Mouse (Mus musculus): Measurements from ENCODE around the gene Lsm2. TPM values are rescaled to one million over a fixed set of nuclear protein-coding genes. Genes with fewer than 3 reads are reported as not detected.
"Not testable (repeated sequence)": the region's sequence is repeated elsewhere in the genome, so short reads cannot be mapped to it uniquely, and the experiment has no call there.

Lsm2 gene
- polyA plus RNA-seq, 1 experiment from 2014 or later = 189 TPM

DNA sequence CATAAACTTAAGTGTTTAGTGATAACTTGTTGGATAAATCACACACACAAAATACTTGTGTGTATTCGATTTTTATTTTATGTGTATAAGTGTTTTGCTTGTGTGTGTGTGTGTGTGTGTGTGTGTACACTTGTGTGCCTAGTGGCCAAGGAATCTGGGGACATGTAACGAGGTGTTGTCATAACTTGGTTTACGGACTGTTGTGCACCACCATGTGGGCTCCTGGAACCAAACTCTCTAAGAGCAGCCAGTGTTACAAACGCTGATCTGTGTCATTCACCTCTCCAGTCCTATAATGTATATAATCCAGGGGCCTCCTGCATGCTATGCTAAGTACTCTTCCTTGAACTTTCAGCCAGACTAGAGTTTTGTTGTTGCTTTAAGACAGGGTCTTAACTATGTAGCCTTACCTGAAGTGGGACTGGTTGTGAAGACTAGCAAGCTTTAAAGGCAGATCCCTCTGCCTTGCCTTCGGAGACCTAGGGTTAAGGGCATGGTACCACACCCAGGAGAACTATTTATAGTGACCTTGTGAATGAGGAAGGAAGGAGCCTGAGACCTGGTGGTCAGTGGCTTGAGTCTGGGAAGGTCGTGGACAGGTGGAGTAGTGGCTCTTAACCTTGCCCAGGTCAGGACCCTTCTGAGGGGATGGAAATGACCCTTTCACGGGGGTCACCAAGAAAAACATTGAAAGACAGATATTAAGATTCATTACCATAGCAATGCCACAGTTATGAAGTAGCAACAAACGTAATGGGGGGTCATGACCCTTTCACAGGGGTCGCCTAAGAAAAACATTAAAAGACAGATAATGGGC, 21.6 kb downstream of the Lsm2 start:
- H3K4me3 ChIP-seq (ENCODE audit: low read length) = no peak overlapping the region
- no peak overlapping the region for H3K27ac ChIP-seq (ENCODE audit: low read length)
- peak overlapping the region; percentile 96; the same call in 1 of the 2 replicates for H3K9ac ChIP-seq (ENCODE audit: low read length)
- no peak for ATAC-seq (ENCODE audit: low read depth)
- peak overlapping the region; percentile 98; the same call in 1 of the 2 replicates for H3K4me2 ChIP-seq (ENCODE audit: low read depth, low read length)
- no peaks in the 10 kb centered on the region for H3K9me3 ChIP-seq (ENCODE audit: control insufficient read depth, low read length)
- H3K27me3 ChIP-seq (ENCODE audit: control insufficient read depth, insufficient read depth, low read depth, low read length) = no peaks in the 10 kb centered on the region
- peaks cover 19% of the 10 kb centered on the region for H3K36me3 ChIP-seq (ENCODE audit: control insufficient read depth, insufficient read depth, low read length)
- 41% methylated on average over 9 of the region's 9 CpGs for WGBS
- peaks cover 26% of the 10 kb centered on the region for H3K4me1 ChIP-seq (replicated peaks; ENCODE audit: control insufficient read depth, insufficient read depth, low read length)

DNA sequence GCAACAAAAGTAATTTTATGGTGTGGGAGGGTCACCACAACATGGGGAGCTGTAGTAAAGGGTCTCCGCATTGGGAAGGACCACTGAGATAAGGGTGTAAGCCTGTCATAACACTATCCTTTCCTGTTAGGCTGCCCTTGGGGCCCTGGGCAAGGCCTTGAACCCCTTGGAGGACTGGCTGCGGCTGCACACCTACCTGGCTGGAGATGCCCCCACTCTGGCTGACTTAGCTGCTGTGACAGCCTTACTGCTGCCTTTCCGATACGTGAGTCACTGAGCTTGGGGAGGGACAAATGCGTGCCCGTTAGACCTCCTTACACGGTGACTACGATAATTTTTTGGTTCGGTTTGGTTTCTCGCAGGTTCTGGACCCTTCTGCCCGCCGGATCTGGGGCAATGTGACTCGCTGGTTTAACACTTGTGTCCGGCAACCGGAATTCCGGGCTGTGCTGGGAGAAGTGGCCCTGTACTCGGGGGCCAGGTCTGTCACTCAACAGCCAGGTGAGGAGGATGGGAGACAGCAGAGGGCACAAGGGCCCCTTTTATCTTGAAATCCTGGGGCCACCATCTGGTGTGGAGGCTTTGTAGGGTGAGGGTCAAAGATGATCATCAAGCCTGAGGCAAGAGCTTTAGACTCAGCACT, 22.5 kb downstream of the Lsm2 start:
- H3K27ac ChIP-seq (ENCODE audit: low read length) = no peak overlapping the region
- no peak overlapping the region for H3K4me3 ChIP-seq (ENCODE audit: low read length)
- WGBS = 92% methylated on average over 17 of the region's 17 CpGs
- H3K4me1 ChIP-seq (replicated peaks; ENCODE audit: control insufficient read depth, insufficient read depth, low read length) = peaks cover 16% of the 10 kb centered on the region
- no peak overlapping the region for H3K9ac ChIP-seq (ENCODE audit: low read length)
- no peak overlapping the region for H3K4me2 ChIP-seq (ENCODE audit: low read depth, low read length)
- ATAC-seq (ENCODE audit: low read depth) = no peak
- H3K9me3 ChIP-seq (ENCODE audit: control insufficient read depth, low read length) = no peaks in the 10 kb centered on the region
- peaks cover 20% of the 10 kb centered on the region for H3K36me3 ChIP-seq (ENCODE audit: control insufficient read depth, insufficient read depth, low read length)
- no peaks in the 10 kb centered on the region for H3K27me3 ChIP-seq (ENCODE audit: control insufficient read depth, insufficient read depth, low read depth, low read length)

DNA sequence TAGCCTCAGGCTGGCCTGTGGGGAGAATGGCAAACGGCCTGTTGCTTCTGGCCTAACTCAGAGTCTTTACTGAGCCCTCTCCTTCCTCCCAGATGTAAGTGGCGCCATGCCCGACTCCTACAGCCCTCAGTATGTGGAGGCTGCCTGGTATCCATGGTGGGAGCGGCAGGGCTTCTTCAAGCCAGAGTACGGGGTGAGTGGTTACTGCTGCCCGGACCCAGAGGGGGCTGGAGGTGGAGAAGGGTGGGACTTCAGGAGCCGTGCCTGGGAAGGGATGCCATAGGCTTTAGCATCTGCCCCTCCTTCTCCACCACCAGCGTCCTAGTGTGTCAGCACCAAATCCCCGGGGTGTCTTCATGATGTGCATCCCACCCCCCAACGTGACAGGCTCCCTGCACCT, 23.5 kb downstream of the Lsm2 start:
- Histone ChIP-seq H3K4me1 (replicated peaks; ENCODE audit: control insufficient read depth, insufficient read depth, low read length) (peaks cover 14% of the 10 kb centered on the region), H3K9ac (ENCODE audit: low read length) (no peak overlapping the region), H3K36me3 (ENCODE audit: control insufficient read depth, insufficient read depth, low read length) (peaks cover 25% of the 10 kb centered on the region), H3K27ac (ENCODE audit: low read length) (no peak overlapping the region), H3K27me3 (ENCODE audit: control insufficient read depth, insufficient read depth, low read depth, low read length) (no peaks in the 10 kb centered on the region), H3K9me3 (ENCODE audit: control insufficient read depth, low read length) (no peaks in the 10 kb centered on the region), H3K4me3 (ENCODE audit: low read length) (no peak overlapping the region), H3K4me2 (ENCODE audit: low read depth, low read length) (no peak overlapping the region)
- WGBS = 89% methylated on average over 10 of the region's 10 CpGs
- ATAC-seq (ENCODE audit: low read depth) = no peak

DNA sequence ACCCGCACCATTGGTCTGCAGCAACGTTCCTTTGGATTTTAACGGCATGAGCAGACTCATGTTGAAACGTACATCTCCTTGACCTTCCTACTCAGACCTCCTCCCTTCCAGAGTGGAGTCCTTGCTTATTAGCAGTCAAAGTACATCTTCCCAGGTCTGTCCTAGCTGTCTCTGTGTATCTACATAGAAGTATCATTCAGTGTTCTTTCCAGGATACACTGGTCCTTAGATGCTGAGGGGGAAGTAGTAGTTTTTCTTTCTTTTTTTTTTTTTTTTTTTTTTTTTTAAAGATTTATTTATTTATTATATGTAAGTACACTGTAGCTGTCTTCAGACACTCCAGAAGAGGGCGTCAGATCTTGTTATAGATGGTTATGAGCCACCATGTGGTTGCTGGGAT, 24.2 kb downstream of the Lsm2 start:
- H3K4me1 ChIP-seq (replicated peaks; ENCODE audit: control insufficient read depth, insufficient read depth, low read length) = peaks cover 14% of the 10 kb centered on the region
- H3K27me3 ChIP-seq (ENCODE audit: control insufficient read depth, insufficient read depth, low read depth, low read length); ATAC-seq (ENCODE audit: low read depth); H3K27ac ChIP-seq (ENCODE audit: low read length); H3K9ac ChIP-seq (ENCODE audit: low read length); H3K4me2 ChIP-seq (ENCODE audit: low read depth, low read length); H3K4me3 ChIP-seq (ENCODE audit: low read length); H3K9me3 ChIP-seq (ENCODE audit: control insufficient read depth, low read length): not testable (repeated sequence)
- H3K36me3 ChIP-seq (ENCODE audit: control insufficient read depth, insufficient read depth, low read length) = peaks cover 33% of the 10 kb centered on the region
- 95% methylated on average over 4 of the region's 5 CpGs for WGBS

DNA sequence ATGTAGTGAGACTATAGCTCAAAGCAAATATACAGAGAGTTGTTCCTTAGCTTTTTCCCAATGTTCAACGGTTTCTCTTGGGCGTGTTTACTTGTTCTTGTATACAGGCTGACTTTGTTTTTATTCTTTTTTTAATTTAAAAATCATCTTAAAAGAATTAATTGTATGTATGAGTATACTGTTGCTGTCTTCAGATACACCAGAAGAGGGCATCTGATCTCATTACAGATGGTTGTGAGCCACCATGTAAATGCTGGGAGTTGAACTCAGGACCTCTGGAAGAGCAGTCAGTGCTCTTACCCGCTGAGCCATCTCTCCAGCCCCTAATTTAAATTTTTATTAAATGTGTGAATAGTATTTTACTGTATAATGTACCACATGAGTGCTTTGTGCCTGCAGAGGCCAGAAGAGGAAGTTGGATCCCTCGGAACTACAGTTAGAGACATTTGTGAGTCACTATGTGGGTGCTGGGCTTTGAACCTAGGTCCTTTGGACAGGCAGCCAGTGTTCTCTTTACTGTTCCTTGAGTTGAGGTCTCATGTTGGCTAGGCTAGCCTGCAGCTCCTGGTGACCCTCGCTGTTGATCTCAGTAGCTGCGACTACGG, 25.8 kb downstream of the Lsm2 start:
- Histone ChIP-seq H3K9ac (ENCODE audit: low read length) (no peak overlapping the region), H3K36me3 (ENCODE audit: control insufficient read depth, insufficient read depth, low read length) (peaks cover 46% of the 10 kb centered on the region), H3K4me2 (ENCODE audit: low read depth, low read length) (no peak overlapping the region), H3K4me1 (replicated peaks; ENCODE audit: control insufficient read depth, insufficient read depth, low read length) (peaks cover 9% of the 10 kb centered on the region), H3K27ac (ENCODE audit: low read length) (no peak overlapping the region), H3K27me3 (ENCODE audit: control insufficient read depth, insufficient read depth, low read depth, low read length) (no peaks in the 10 kb centered on the region), H3K4me3 (ENCODE audit: low read length) (no peak overlapping the region), H3K9me3 (ENCODE audit: control insufficient read depth, low read length) (no peaks in the 10 kb centered on the region)
- WGBS = 89% methylated on average over 7 of the region's 7 CpGs
- ATAC-seq (ENCODE audit: low read depth) = no peak

DNA sequence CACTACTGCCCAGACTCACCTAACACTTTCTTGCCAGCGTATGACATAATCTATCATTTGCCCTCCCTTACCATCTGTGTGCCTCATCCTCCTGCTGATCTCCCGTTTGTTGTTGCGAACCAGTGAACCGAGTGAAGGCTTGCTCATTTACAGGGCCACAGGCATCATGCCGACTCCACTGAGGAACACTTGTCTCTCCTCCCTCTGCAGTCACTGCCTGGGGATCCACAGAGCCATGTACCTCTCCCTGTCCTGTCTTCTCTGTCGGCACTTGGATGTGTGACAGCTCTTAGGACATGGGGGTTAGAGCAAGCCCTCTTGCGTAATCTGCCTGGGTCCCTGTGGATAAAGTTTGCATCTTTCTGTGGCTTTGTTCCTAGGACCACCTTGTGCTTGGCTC, 27.9 kb downstream of the Lsm2 start:
- Histone ChIP-seq H3K27ac (ENCODE audit: low read length) (no peak overlapping the region), H3K9me3 (ENCODE audit: control insufficient read depth, low read length) (no peaks in the 10 kb centered on the region), H3K4me3 (ENCODE audit: low read length) (no peak overlapping the region), H3K27me3 (ENCODE audit: control insufficient read depth, insufficient read depth, low read depth, low read length) (no peaks in the 10 kb centered on the region), H3K36me3 (ENCODE audit: control insufficient read depth, insufficient read depth, low read length) (peaks cover 67% of the 10 kb centered on the region), H3K9ac (ENCODE audit: low read length) (no peak overlapping the region), H3K4me1 (replicated peaks; ENCODE audit: control insufficient read depth, insufficient read depth, low read length) (no peaks in the 10 kb centered on the region), H3K4me2 (ENCODE audit: low read depth, low read length) (no peak overlapping the region)
- no peak for ATAC-seq (ENCODE audit: low read depth)
- 85% methylated on average over 7 of the region's 7 CpGs for WGBS

DNA sequence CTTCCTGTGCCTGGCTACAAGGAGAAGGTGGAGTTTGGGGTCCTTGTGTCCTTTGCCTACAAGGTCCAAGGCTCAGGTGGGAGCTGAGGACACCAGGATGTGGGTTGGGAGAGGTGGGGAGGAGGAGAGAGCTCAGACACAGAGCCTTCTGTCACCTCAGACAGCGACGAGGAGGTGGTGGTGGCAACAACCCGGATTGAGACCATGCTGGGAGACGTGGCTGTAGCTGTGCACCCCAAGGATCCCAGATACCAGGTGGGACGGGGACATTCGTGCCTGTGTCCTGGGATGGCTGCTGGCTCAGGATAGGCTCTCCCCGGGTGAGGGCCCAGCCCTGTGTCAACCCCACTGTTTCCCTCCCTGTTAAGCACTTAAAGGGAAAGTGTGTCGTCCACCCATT, 29.8 kb downstream of the Lsm2 start:
- Histone ChIP-seq H3K9me3 (ENCODE audit: control insufficient read depth, low read length) (no peaks in the 10 kb centered on the region), H3K4me1 (replicated peaks; ENCODE audit: control insufficient read depth, insufficient read depth, low read length) (no peaks in the 10 kb centered on the region), H3K4me3 (ENCODE audit: low read length) (no peak overlapping the region), H3K36me3 (ENCODE audit: control insufficient read depth, insufficient read depth, low read length) (peaks cover 71% of the 10 kb centered on the region), H3K4me2 (ENCODE audit: low read depth, low read length) (no peak overlapping the region), H3K27me3 (ENCODE audit: control insufficient read depth, insufficient read depth, low read depth, low read length) (no peaks in the 10 kb centered on the region), H3K9ac (ENCODE audit: low read length) (no peak overlapping the region), H3K27ac (ENCODE audit: low read length) (no peak overlapping the region)
- no peak for ATAC-seq (ENCODE audit: low read depth)
- WGBS = 91% methylated on average over 8 of the region's 8 CpGs

DNA sequence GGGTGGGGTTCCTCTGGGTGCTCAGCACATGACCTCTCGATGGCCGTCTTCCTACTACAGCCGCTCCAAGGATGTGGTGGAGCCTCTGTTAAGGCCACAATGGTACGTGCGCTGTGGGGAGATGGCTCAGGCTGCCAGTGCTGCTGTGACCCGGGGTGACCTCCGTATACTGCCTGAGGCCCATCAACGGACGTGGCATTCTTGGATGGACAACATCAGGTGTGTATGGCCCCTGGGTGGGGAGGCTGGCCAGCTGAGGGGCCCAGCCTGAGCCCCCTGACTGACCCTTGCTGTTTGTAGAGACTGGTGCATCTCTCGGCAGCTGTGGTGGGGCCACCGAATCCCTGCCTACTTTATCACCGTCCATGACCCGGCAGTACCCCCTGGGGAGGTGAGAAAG, 30.8 kb downstream of the Lsm2 start:
- Histone ChIP-seq H3K9ac (ENCODE audit: low read length) (no peak overlapping the region), H3K27ac (ENCODE audit: low read length) (no peak overlapping the region), H3K4me1 (replicated peaks; ENCODE audit: control insufficient read depth, insufficient read depth, low read length) (no peaks in the 10 kb centered on the region), H3K27me3 (ENCODE audit: control insufficient read depth, insufficient read depth, low read depth, low read length) (no peaks in the 10 kb centered on the region), H3K4me3 (ENCODE audit: low read length) (no peak overlapping the region), H3K9me3 (ENCODE audit: control insufficient read depth, low read length) (no peaks in the 10 kb centered on the region), H3K4me2 (ENCODE audit: low read depth, low read length) (no peak overlapping the region), H3K36me3 (ENCODE audit: control insufficient read depth, insufficient read depth, low read length) (peaks cover 69% of the 10 kb centered on the region)
- ATAC-seq (ENCODE audit: low read depth) = no peak
- 78% methylated on average over 13 of the region's 13 CpGs for WGBS

DNA sequence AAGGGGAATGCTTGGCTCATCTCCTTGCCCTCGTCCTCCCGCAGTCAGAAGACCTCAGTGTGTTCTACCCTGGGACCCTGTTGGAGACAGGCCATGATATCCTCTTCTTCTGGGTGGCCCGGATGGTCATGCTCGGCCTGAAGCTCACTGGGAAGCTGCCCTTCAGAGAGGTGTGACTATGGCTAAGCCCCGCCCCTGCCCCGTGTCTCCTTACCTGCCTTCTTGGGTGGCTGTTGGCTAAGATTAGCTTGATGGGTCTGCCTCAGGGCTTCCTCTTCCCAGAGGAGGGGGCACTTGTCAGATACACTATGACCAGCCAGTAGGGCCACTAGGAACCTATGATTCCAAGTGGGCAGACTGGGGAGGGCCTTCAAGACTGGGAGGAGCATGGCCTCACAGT, 31.6 kb downstream of the Lsm2 start:
- H3K27me3 ChIP-seq (ENCODE audit: control insufficient read depth, insufficient read depth, low read depth, low read length) = no peaks in the 10 kb centered on the region
- no peaks in the 10 kb centered on the region for H3K9me3 ChIP-seq (ENCODE audit: control insufficient read depth, low read length)
- H3K4me1 ChIP-seq (replicated peaks; ENCODE audit: control insufficient read depth, insufficient read depth, low read length) = no peaks in the 10 kb centered on the region
- H3K4me3 ChIP-seq (ENCODE audit: low read length) = no peak overlapping the region
- ATAC-seq (ENCODE audit: low read depth) = no peak
- H3K4me2 ChIP-seq (ENCODE audit: low read depth, low read length) = no peak overlapping the region
- peaks cover 64% of the 10 kb centered on the region for H3K36me3 ChIP-seq (ENCODE audit: control insufficient read depth, insufficient read depth, low read length)
- H3K27ac ChIP-seq (ENCODE audit: low read length) = no peak overlapping the region
- H3K9ac ChIP-seq (ENCODE audit: low read length) = no peak overlapping the region
- 66% methylated on average over 6 of the region's 6 CpGs for WGBS

Measured in lung, embryonic 16.5 days (tissue).